Mouse (Mus musculus) lung, postnatal 0 days (tissue): ENCODE data around the gene Large1.

Source experiments
- CTCF ChIP-seq: IDR thresholded peaks from 2 replicates; pipeline ENCODE4 v1.5.1; 2016; ENCODE audit warnings: antibody characterized with exemption, mild to moderate bottlenecking
- EP300 ChIP-seq: IDR thresholded peaks from 2 replicates; pipeline ENCODE4 v1.6.1; 2016; ENCODE audit warnings: antibody characterized with exemption, mild to moderate bottlenecking, control low read depth

DNA sequence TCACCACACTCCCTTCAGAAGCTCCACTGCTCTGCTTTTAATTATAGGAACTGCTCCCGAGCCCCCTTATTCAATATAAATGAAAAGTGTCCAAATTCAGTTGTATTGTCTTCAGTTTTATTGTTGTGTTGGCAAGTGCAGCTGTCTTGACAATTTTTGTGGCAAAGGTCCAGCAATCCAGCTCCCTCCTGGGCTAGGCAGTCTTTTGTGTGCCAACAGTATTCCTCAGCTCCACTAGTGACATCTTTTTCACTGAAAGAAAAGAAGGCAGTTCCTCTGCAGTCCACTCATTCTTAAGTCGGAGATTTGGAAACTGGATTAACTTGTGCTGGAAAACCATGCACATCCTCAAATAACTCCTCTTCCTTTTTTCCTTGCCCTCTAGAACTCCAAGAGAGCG lies 25.3 kb downstream of the Large1 start:
- TF ChIP-seq EP300: no peak
- no peak for TF ChIP-seq CTCF
